Mouse (Mus musculus): ENCODE measurements around the gene Chrna4. TPM values are rescaled to one million over a fixed set of nuclear protein-coding genes. Genes with fewer than 3 reads are reported as not detected.
A peak's percentile ranks its signal among the peaks of the same experiment; 100 is the strongest.

Chrna4 gene
- polyA plus RNA-seq, 2 experiments = 0.50 to 0.71 TPM

GRCm38 (mm10) chr2:181079518-181079917 lies 36.2 kb upstream of the Chrna4 start:
- ATAC-seq (ENCODE audit: insufficient read depth) = peak; percentile 82
- no peaks in the 10 kb centered on the region for H3K36me3 ChIP-seq (replicated peaks; ENCODE audit: control insufficient read depth, insufficient read depth, low read depth)
- peak; percentile 33 to 61 (median 59) for DNase-seq (ENCODE audit: low read depth in 3 of 3, low spot score in 3 of 3)
- no peaks in the 10 kb centered on the region for H3K9me3 ChIP-seq (ENCODE audit: control insufficient read depth, low read length)
- peak overlapping the region in 1 of 2 experiments; percentile 10; a peak in 2 of 4 replicates for H3K4me3 ChIP-seq (ENCODE audit: insufficient read depth in 1 of 2, low read depth in 2 of 2, low read length in 2 of 2)
- 31% methylated on average over 2 of the region's 2 CpGs for WGBS (ENCODE audit: insufficient replicate concordance)
- no peaks in the 10 kb centered on the region for H3K27me3 ChIP-seq (ENCODE audit: control insufficient read depth, insufficient read depth, low read length)
- H3K9ac ChIP-seq (replicated peaks) = peak overlapping the region; percentile 56; the same call in 1 of the 2 replicates
- H3K27ac ChIP-seq = peak overlapping the region; percentile 81
- H3K4me1 ChIP-seq (replicated peaks; ENCODE audit: control insufficient read depth in 2 of 2, insufficient read depth in 2 of 2, low read length in 1 of 2) = peaks cover 24 to 27% of the 10 kb centered on the region in 2 experiments
- TF ChIP-seq EP300 (IDR thresholded peaks at IDR 0.05; ENCODE audit: low read depth) (peak; percentile 67), CTCF (IDR thresholded peaks at IDR 0.05; ENCODE audit: low read depth) (no peak)
- peak overlapping the region; percentile 77 for H3K4me2 ChIP-seq (ENCODE audit: low read depth)

GRCm38 (mm10) chr2:181078908-181079307 lies 35.6 kb upstream of the Chrna4 start:
- WGBS (ENCODE audit: insufficient replicate concordance) = 52% methylated on average over 2 of the region's 2 CpGs
- Histone ChIP-seq H3K4me2 (ENCODE audit: low read depth) (peak overlapping the region; percentile 77), H3K36me3 (replicated peaks; ENCODE audit: control insufficient read depth, insufficient read depth, low read depth) (no peaks in the 10 kb centered on the region), H3K27ac (peak overlapping the region; percentile 81), H3K9me3 (ENCODE audit: control insufficient read depth, low read length) (no peaks in the 10 kb centered on the region), H3K4me1 (replicated peaks; ENCODE audit: control insufficient read depth in 2 of 2, insufficient read depth in 2 of 2, low read length in 1 of 2) (peaks cover 24 to 27% of the 10 kb centered on the region in 2 experiments), H3K4me3 (ENCODE audit: insufficient read depth in 1 of 2, low read depth in 2 of 2, low read length in 2 of 2) (no peak overlapping the region), H3K9ac (replicated peaks) (no peak overlapping the region), H3K27me3 (ENCODE audit: control insufficient read depth, insufficient read depth, low read length) (no peaks in the 10 kb centered on the region)
- DNase-seq (ENCODE audit: low read depth in 3 of 3, low spot score in 3 of 3) (peak in 1 of 3 experiments; percentile 24), ATAC-seq (ENCODE audit: insufficient read depth) (peak; percentile 63)
- TF ChIP-seq EP300 (IDR thresholded peaks at IDR 0.05; ENCODE audit: low read depth) (no peak), CTCF (IDR thresholded peaks at IDR 0.05; ENCODE audit: low read depth) (no peak)

GRCm38 (mm10) chr2:181075501-181075900 lies 32.2 kb upstream of the Chrna4 start:
- ATAC-seq (ENCODE audit: insufficient read depth) = no peak
- H3K9me3 ChIP-seq (ENCODE audit: control insufficient read depth, low read length) = no peaks in the 10 kb centered on the region
- H3K36me3 ChIP-seq (replicated peaks; ENCODE audit: control insufficient read depth, insufficient read depth, low read depth) = no peaks in the 10 kb centered on the region
- no peak for DNase-seq (ENCODE audit: low read depth in 3 of 3, low spot score in 3 of 3)
- H3K27me3 ChIP-seq (ENCODE audit: control insufficient read depth, insufficient read depth, low read length) = no peaks in the 10 kb centered on the region
- peaks cover 19 to 21% of the 10 kb centered on the region in 2 experiments for H3K4me1 ChIP-seq (replicated peaks; ENCODE audit: control insufficient read depth in 2 of 2, insufficient read depth in 2 of 2, low read length in 1 of 2)
- TF ChIP-seq CTCF (IDR thresholded peaks at IDR 0.05; ENCODE audit: low read depth) = no peak
- no peak for TF ChIP-seq EP300 (IDR thresholded peaks at IDR 0.05; ENCODE audit: low read depth)
- H3K27ac ChIP-seq = no peak overlapping the region
- no peak overlapping the region for H3K4me3 ChIP-seq (ENCODE audit: insufficient read depth in 1 of 2, low read depth in 2 of 2, low read length in 2 of 2)
- H3K4me2 ChIP-seq (ENCODE audit: low read depth) = no peak overlapping the region
- WGBS (ENCODE audit: insufficient replicate concordance) = 75% methylated on average over 12 of the region's 12 CpGs
- no peak overlapping the region for H3K9ac ChIP-seq (replicated peaks)

GRCm38 (mm10) chr2:181072403-181072714 lies 29.0 kb upstream of the Chrna4 start:
- 0 out of 2 replicates have a peak, but pooled peaks have one; percentile 15 for ATAC-seq (ENCODE audit: insufficient read depth)
- H3K27me3 ChIP-seq (ENCODE audit: control insufficient read depth, insufficient read depth, low read length) = no peaks in the 10 kb centered on the region
- 0% methylated on average over 1 of the region's 1 CpGs for WGBS (ENCODE audit: insufficient replicate concordance)

GRCm38 (mm10) chr2:181071706-181072402 lies 28.5 kb upstream of the Chrna4 start:
- peak; percentile 42; the same call in 1 of the 2 replicates for ATAC-seq (ENCODE audit: insufficient read depth)
- 50% methylated on average over 7 of the region's 7 CpGs for WGBS (ENCODE audit: insufficient replicate concordance)

More at GRCm38 (mm10) chr2:181072403-181072714, 29.0 kb upstream of the Chrna4 start:
- DNase-seq (ENCODE audit: low read depth in 3 of 3, low spot score in 3 of 3) = no peak
- no peaks in the 10 kb centered on the region for H3K9me3 ChIP-seq (ENCODE audit: control insufficient read depth, low read length)
- no peaks in the 10 kb centered on the region for H3K36me3 ChIP-seq (replicated peaks; ENCODE audit: control insufficient read depth, insufficient read depth, low read depth)
- H3K4me1 ChIP-seq (replicated peaks; ENCODE audit: control insufficient read depth in 2 of 2, insufficient read depth in 2 of 2, low read length in 1 of 2) = no peaks in the 10 kb centered on the region
- H3K9ac ChIP-seq (replicated peaks) = no peak overlapping the region
- no peak overlapping the region for H3K4me3 ChIP-seq (ENCODE audit: insufficient read depth in 1 of 2, low read depth in 2 of 2, low read length in 2 of 2)
- no peak for TF ChIP-seq CTCF (IDR thresholded peaks at IDR 0.05; ENCODE audit: low read depth)
- no peak overlapping the region for H3K27ac ChIP-seq
- no peak overlapping the region for H3K4me2 ChIP-seq (ENCODE audit: low read depth)

More at GRCm38 (mm10) chr2:181071706-181072402, 28.5 kb upstream of the Chrna4 start:
- Histone ChIP-seq H3K4me3 (ENCODE audit: insufficient read depth in 1 of 2, low read depth in 2 of 2, low read length in 2 of 2) (no peak overlapping the region), H3K36me3 (replicated peaks; ENCODE audit: control insufficient read depth, insufficient read depth, low read depth) (no peaks in the 10 kb centered on the region), H3K27ac (no peak overlapping the region), H3K9me3 (ENCODE audit: control insufficient read depth, low read length) (no peaks in the 10 kb centered on the region), H3K4me1 (replicated peaks; ENCODE audit: control insufficient read depth in 2 of 2, insufficient read depth in 2 of 2, low read length in 1 of 2) (no peaks in the 10 kb centered on the region), H3K4me2 (ENCODE audit: low read depth) (no peak overlapping the region), H3K9ac (replicated peaks) (no peak overlapping the region), H3K27me3 (ENCODE audit: control insufficient read depth, insufficient read depth, low read length) (no peaks in the 10 kb centered on the region)
- TF ChIP-seq CTCF (IDR thresholded peaks at IDR 0.05; ENCODE audit: low read depth) (peak; percentile 93), EP300 (IDR thresholded peaks at IDR 0.05; ENCODE audit: low read depth) (no peak)
- DNase-seq (ENCODE audit: low read depth in 3 of 3, low spot score in 3 of 3) = peak; percentile 48 to 57 (median 49)

Measured in liver, embryonic 14.5 days (tissue).